Mouse (Mus musculus): Measurements from ENCODE around the gene Mylk. TPM values are rescaled to one million over a fixed set of nuclear protein-coding genes. Genes with fewer than 3 reads are reported as not detected.
"Not testable (repeated sequence)": the region's sequence is repeated elsewhere in the genome, so short reads cannot be mapped to it uniquely, and the experiment has no call there.

Gene Mylk
- total RNA-seq (2012; rRNA removed) (0.04 TPM in 1 of 2 replicates, not detected in the other), total RNA-seq (2014; rRNA removed) (not detected in 2 replicates), polyA plus RNA-seq (2012; ENCODE audit: insufficient read length, low read depth) (0.10 TPM in 1 of 2 replicates, not detected in the other)

- no peak for TF ChIP-seq POLR2AphosphoS2 (IDR thresholded peaks at IDR 0.05; ENCODE audit: low read depth, low read length)
- peaks cover 4% of the 10 kb centered on the region for H3K27me3 ChIP-seq (replicated peaks)
- no peak within 1 kb of the TSS for H3K9ac ChIP-seq (ENCODE audit: insufficient read depth, low read depth)
- no peaks in the 10 kb centered on the region for H3K4me1 ChIP-seq (ENCODE audit: control insufficient read depth in 1 of 2, insufficient read depth in 2 of 2)
- no peak within 1 kb of the TSS for H3K4me3 ChIP-seq (replicated peaks in 1 of 3; ENCODE audit: low read depth in 2 of 3, low read length in 2 of 3, poor library complexity in 1 of 3)
- H3K9me3 ChIP-seq (replicated peaks; ENCODE audit: low read length), result peaks cover 2% of the 10 kb centered on the region
- in situ Hi-C loops (cut with MboI; ENCODE audit: low pct_ligation_motif_present, low pct_unique_long_range_greater_than_20kb, low sequenced_read_pairs), result no loop called here
- H3K79me2 ChIP-seq (replicated peaks; ENCODE audit: control insufficient read depth, extremely low read depth, insufficient read depth, poor library complexity, severe bottlenecking), result no peaks in the 10 kb centered on the region
- dilution Hi-C loops (cut with MboI; ENCODE audit: extremely low pct_ligation_motif_present, extremely low pct_unique_long_range_greater_than_20kb, low sequenced_read_pairs), result no loop called here
- no peak within 1 kb of the TSS for H3K4me2 ChIP-seq (ENCODE audit: insufficient read depth, low read depth, poor library complexity, severe bottlenecking)
- no peak for DNase-seq (ENCODE audit: extremely low read depth)
- H3K36me3 ChIP-seq (replicated peaks in 1 of 2; ENCODE audit: control insufficient read depth in 1 of 2, insufficient read depth in 1 of 2, low read length in 1 of 2), result no peaks in the 10 kb centered on the region
- H3K27ac ChIP-seq (ENCODE audit: insufficient read depth, low read depth), result no peak within 1 kb of the TSS
Measured at GRCm38 (mm10) chr16:34745065-34745585, at the start of gene Mylk. Gene Mylk, plus strand, starts transcription at chr16:34745210.

GRCm38 (mm10) chr16:34698721-34699120 is 46.3 kb upstream of the Mylk start:
- H3K4me2 ChIP-seq (ENCODE audit: insufficient read depth, low read depth, poor library complexity, severe bottlenecking), result peak overlapping the region; percentile 37; the same call in 1 of the 2 replicates
- H3K79me2 ChIP-seq (replicated peaks; ENCODE audit: control insufficient read depth, extremely low read depth, insufficient read depth, poor library complexity, severe bottlenecking); H3K27me3 ChIP-seq (replicated peaks); dilution Hi-C loops (cut with MboI; ENCODE audit: extremely low pct_ligation_motif_present, extremely low pct_unique_long_range_greater_than_20kb, low sequenced_read_pairs); H3K9me3 ChIP-seq (replicated peaks; ENCODE audit: low read length); H3K9ac ChIP-seq (ENCODE audit: insufficient read depth, low read depth); H3K4me3 ChIP-seq (replicated peaks in 1 of 3; ENCODE audit: low read depth in 2 of 3, low read length in 2 of 3, poor library complexity in 1 of 3); in situ Hi-C loops (cut with MboI; ENCODE audit: low pct_ligation_motif_present, low pct_unique_long_range_greater_than_20kb, low sequenced_read_pairs): not testable (repeated sequence)
- TF ChIP-seq MEF2A (IDR thresholded peaks at IDR 0.05; ENCODE audit: borderline replicate concordance, low read depth, low read length), result peak; percentile 59; the same call in 1 of the 2 replicates
- peak; percentile 62 for TF ChIP-seq MAX (IDR thresholded peaks at IDR 0.05; ENCODE audit: low read length)
- TF ChIP-seq BHLHE40 (IDR thresholded peaks at IDR 0.05; ENCODE audit: low read depth, low read length), result peak; percentile 75
- TF ChIP-seq MYC (IDR thresholded peaks at IDR 0.05; ENCODE audit: low read depth, low read length), result peak; percentile 71; the same call in 1 of the 2 replicates
- TF ChIP-seq USF1 (IDR thresholded peaks at IDR 0.05; ENCODE audit: low read depth, low read length), result peak; percentile 16; the same call in 1 of the 2 replicates
- peak; percentile 79 for TF ChIP-seq MXI1 (IDR thresholded peaks at IDR 0.05; ENCODE audit: low read depth, low read length)
- TF ChIP-seq IRF4 (IDR thresholded peaks at IDR 0.05; ENCODE audit: low read depth, low read length), result peak; percentile 53; the same call in 1 of the 2 replicates
- peaks cover 19 to 70% of the 10 kb centered on the region in 2 experiments for H3K36me3 ChIP-seq (replicated peaks in 1 of 2; ENCODE audit: control insufficient read depth in 1 of 2, insufficient read depth in 1 of 2, low read length in 1 of 2)
- H3K4me1 ChIP-seq (ENCODE audit: control insufficient read depth in 1 of 2, insufficient read depth in 2 of 2), result peaks cover 11 to 37% of the 10 kb centered on the region in 2 experiments
- H3K27ac ChIP-seq (ENCODE audit: insufficient read depth, low read depth), result peak overlapping the region; percentile 16; the same call in 1 of the 2 replicates
- peak; percentile 37 for DNase-seq (ENCODE audit: extremely low read depth)

- no peak overlapping the region for H3K4me2 ChIP-seq (ENCODE audit: insufficient read depth, low read depth, poor library complexity, severe bottlenecking)
- dilution Hi-C loops (cut with MboI; ENCODE audit: extremely low pct_ligation_motif_present, extremely low pct_unique_long_range_greater_than_20kb, low sequenced_read_pairs), result no loop called here
- H3K36me3 ChIP-seq (replicated peaks in 1 of 2; ENCODE audit: control insufficient read depth in 1 of 2, insufficient read depth in 1 of 2, low read length in 1 of 2), result peaks cover 25 to 75% of the 10 kb centered on the region in 2 experiments
- DNase-seq (ENCODE audit: extremely low read depth), result peak; percentile 87
- in situ Hi-C loops (cut with MboI; ENCODE audit: low pct_ligation_motif_present, low pct_unique_long_range_greater_than_20kb, low sequenced_read_pairs), result loop anchor here (5.0 kb wide), 1 partner anchor 33 kb away; no protein-coding TSS in a partner anchor
- H3K27ac ChIP-seq (ENCODE audit: insufficient read depth, low read depth), result no peak overlapping the region
- no peaks in the 10 kb centered on the region for H3K79me2 ChIP-seq (replicated peaks; ENCODE audit: control insufficient read depth, extremely low read depth, insufficient read depth, poor library complexity, severe bottlenecking)
- peak overlapping the region in 2 of 3 experiments; percentile 4 to 54 for H3K4me3 ChIP-seq (replicated peaks in 1 of 3; ENCODE audit: low read depth in 2 of 3, low read length in 2 of 3, poor library complexity in 1 of 3)
- H3K9ac ChIP-seq (ENCODE audit: insufficient read depth, low read depth), result 0 out of 2 replicates have a peak overlapping the region, but pooled peaks have one; percentile 21
- TF ChIP-seq MAX (IDR thresholded peaks at IDR 0.05; ENCODE audit: low read length), result peak; percentile 61; the same call in 1 of the 2 replicates
- peak; percentile 88 for TF ChIP-seq RAD21 (IDR thresholded peaks at IDR 0.05; ENCODE audit: low read depth, low read length)
- 0 out of 2 replicates have a peak, but pooled peaks have one; percentile 45 for TF ChIP-seq SIN3A (IDR thresholded peaks at IDR 0.05; ENCODE audit: low read length)
- TF ChIP-seq BHLHE40 (IDR thresholded peaks at IDR 0.05; ENCODE audit: low read depth, low read length), result 0 out of 2 replicates have a peak, but pooled peaks have one; percentile 26
- peak; percentile 89 for TF ChIP-seq MYC (IDR thresholded peaks at IDR 0.05; ENCODE audit: low read depth, low read length)
- TF ChIP-seq TCF12 (IDR thresholded peaks at IDR 0.05; ENCODE audit: low read depth, low read length), result no peak
- 0 out of 2 replicates have a peak, but pooled peaks have one; percentile 32 for TF ChIP-seq ELF1 (IDR thresholded peaks at IDR 0.05; ENCODE audit: low read depth, low read length)
- TF ChIP-seq POLR2A (IDR thresholded peaks at IDR 0.05; ENCODE audit: low read depth, low read length), result no peak
- TF ChIP-seq CHD1 (IDR thresholded peaks at IDR 0.05; ENCODE audit: low read depth, low read length), result no peak
- peak; percentile 93 to 98 for TF ChIP-seq CTCF (conservative IDR thresholded peaks at IDR 0.05 in 1 of 2, IDR thresholded peaks at IDR 0.05 in 1 of 2; ENCODE audit: low read depth in 2 of 2, low read length in 2 of 2)
- peak; percentile 95 for TF ChIP-seq SMC3 (IDR thresholded peaks at IDR 0.05; ENCODE audit: low read depth, low read length)
- TF ChIP-seq MAZ (IDR thresholded peaks at IDR 0.05; ENCODE audit: low read depth, low read length), result no peak
- peak; percentile 75 for TF ChIP-seq MXI1 (IDR thresholded peaks at IDR 0.05; ENCODE audit: low read depth, low read length)
- TF ChIP-seq ZC3H11A (IDR thresholded peaks at IDR 0.05; ENCODE audit: low read depth, low read length), result peak; percentile 13; the same call in 1 of the 2 replicates
- TF ChIP-seq NELFE (IDR thresholded peaks at IDR 0.05; ENCODE audit: low read depth, low read length), result 0 out of 2 replicates have a peak, but pooled peaks have one; percentile 11
- H3K4me1 ChIP-seq (ENCODE audit: control insufficient read depth in 1 of 2, insufficient read depth in 2 of 2), result peaks cover 11 to 36% of the 10 kb centered on the region in 2 experiments
- no peaks in the 10 kb centered on the region for H3K9me3 ChIP-seq (replicated peaks; ENCODE audit: low read length)
- no peaks in the 10 kb centered on the region for H3K27me3 ChIP-seq (replicated peaks)
Measured at GRCm38 (mm10) chr16:34700165-34700827, 44.7 kb upstream of the Mylk start.

Data from CH12.LX (cell line).